Mouse (Mus musculus): Measurements from ENCODE around the gene Rgcc. TPM values are rescaled to one million over a fixed set of nuclear protein-coding genes. Genes with fewer than 3 reads are reported as not detected.

Gene Rgcc
- 36.3 and 38.3 TPM in 2 replicates for polyA plus RNA-seq (2015; fragmentation: Nextera tagmentation; extraction: Ambion mirVana)

GRCm38 (mm10) chr14:79301466-79301875 lies at the start of gene Rgcc:
Gene Rgcc (minus strand): TSS chr14:79301645.

Other genes starting within 250 kb of the Rgcc start
- gene Zfp957, start 54.3 kb downstream of the Rgcc start, polyA plus RNA-seq (2015; fragmentation: Nextera tagmentation; extraction: Ambion mirVana), result not detected in 2 replicates
- 12.3 and 15.4 TPM in 2 replicates for gene Naa16, start 89.1 kb upstream of the Rgcc start, polyA plus RNA-seq (2015; fragmentation: Nextera tagmentation; extraction: Ambion mirVana)
- gene Mtrf1, start 96.1 kb upstream of the Rgcc start, polyA plus RNA-seq (2015; fragmentation: Nextera tagmentation; extraction: Ambion mirVana), result 6.1 and 6.6 TPM in 2 replicates
- 4.4 and 4.7 TPM in 2 replicates for gene Kbtbd7, start 124.9 kb upstream of the Rgcc start, polyA plus RNA-seq (2015; fragmentation: Nextera tagmentation; extraction: Ambion mirVana)
- gene Kbtbd6, start 150.2 kb upstream of the Rgcc start, polyA plus RNA-seq (2015; fragmentation: Nextera tagmentation; extraction: Ambion mirVana), result 0.27 and 0.71 TPM in 2 replicates
- 19.0 and 20.2 TPM in 2 replicates for gene Elf1, start 179.5 kb upstream of the Rgcc start, polyA plus RNA-seq (2015; fragmentation: Nextera tagmentation; extraction: Ambion mirVana)
- 25.3 and 31.7 TPM in 2 replicates for gene Wbp4, start 179.9 kb upstream of the Rgcc start, polyA plus RNA-seq (2015; fragmentation: Nextera tagmentation; extraction: Ambion mirVana)

All from urinary bladder, postnatal 0 days (tissue).